Comparison of ENCODE assay signal across 20 mouse cellular contexts in the genomic region with DNA sequence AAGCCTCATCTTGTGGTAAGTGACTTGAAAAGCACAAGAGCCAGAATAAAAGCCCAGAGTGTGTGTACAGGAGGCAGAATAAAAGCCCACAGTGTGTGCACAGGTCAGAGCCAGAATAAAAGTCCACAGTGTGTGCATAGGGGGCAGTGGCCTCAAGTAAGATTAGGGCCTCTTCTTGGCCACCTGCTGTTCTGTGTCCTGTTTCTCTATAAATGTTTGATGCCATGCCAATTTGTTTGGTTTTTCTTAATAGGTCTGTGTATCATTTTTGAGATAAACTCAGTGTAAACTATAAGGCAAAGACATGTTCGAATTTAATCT.
"Had no signal": no experiment of that assay in that cellular context is flagged by ENCODE, and none has a peak within 500 bp of the region (broad histone marks: within the 10 kb centered on the region; RNA-seq: fewer than 3 reads in every experiment).

No protein-coding gene starts in this region.

- H3K9me3 ChIP-seq: heart, embryonic 10.5 days; heart, embryonic 12.5 days; hindbrain, embryonic 13.5 days; hindbrain, embryonic 15.5 days; limb, embryonic 13.5 days; limb, embryonic 15.5 days; liver, embryonic 12.5 days had no signal

- H3K27me3 ChIP-seq: heart, embryonic 12.5 days; hindbrain, embryonic 13.5 days; hindbrain, embryonic 15.5 days; limb, embryonic 13.5 days; limb, embryonic 15.5 days; liver, embryonic 12.5 days had no signal

- H3K36me3 ChIP-seq: heart, embryonic 10.5 days; heart, embryonic 12.5 days; hindbrain, embryonic 13.5 days; hindbrain, embryonic 15.5 days; limb, embryonic 13.5 days; limb, embryonic 15.5 days; liver, embryonic 12.5 days had no signal

- H3K4me3 ChIP-seq: heart, embryonic 10.5 days; heart, embryonic 12.5 days; hindbrain, embryonic 13.5 days; hindbrain, embryonic 15.5 days; layer of hippocampus, adult 2 months; left cerebral cortex, adult 2 months; limb, embryonic 13.5 days; limb, embryonic 15.5 days; liver, embryonic 12.5 days had no signal

- H3K4me1 ChIP-seq: heart, embryonic 10.5 days; hindbrain, embryonic 13.5 days; hindbrain, embryonic 15.5 days; limb, embryonic 13.5 days; limb, embryonic 15.5 days; liver, embryonic 12.5 days had no signal

- H3K9ac ChIP-seq: heart, embryonic 12.5 days; hindbrain, embryonic 13.5 days; hindbrain, embryonic 15.5 days; limb, embryonic 13.5 days; limb, embryonic 15.5 days; liver, embryonic 12.5 days; liver, embryonic 14.5 days had no signal

- ATAC-seq: intestine, postnatal 0 days; liver, embryonic 12.5 days had no signal

- H3K27ac ChIP-seq: heart, embryonic 10.5 days; hindbrain, embryonic 13.5 days; hindbrain, embryonic 15.5 days; layer of hippocampus, adult 2 months; left cerebral cortex, adult 2 months; limb, embryonic 13.5 days; limb, embryonic 15.5 days; liver, embryonic 12.5 days; liver, embryonic 14.5 days had no signal

- DNase-seq: gastrocnemius, postnatal 14 days; gastrocnemius, postnatal 36 days; heart, adult 18-20 months; heart, postnatal 10 days; kidney, adult 18-20 months; kidney, adult 8-10 months; kidney, postnatal 10 days; kidney, postnatal 25 days; kidney, postnatal 4 days had no signal

- H3K4me2 ChIP-seq: heart, embryonic 12.5 days; hindbrain, embryonic 13.5 days; hindbrain, embryonic 15.5 days; limb, embryonic 13.5 days; limb, embryonic 15.5 days; liver, embryonic 12.5 days had no signal
